Mouse (Mus musculus): Measurements from ENCODE around the gene Prdx5. TPM values are rescaled to one million over a fixed set of nuclear protein-coding genes. Genes with fewer than 3 reads are reported as not detected.

Gene Prdx5
- polyA plus RNA-seq (2012; rRNA removed), result 116 and 171 TPM in 2 replicates

DNA sequence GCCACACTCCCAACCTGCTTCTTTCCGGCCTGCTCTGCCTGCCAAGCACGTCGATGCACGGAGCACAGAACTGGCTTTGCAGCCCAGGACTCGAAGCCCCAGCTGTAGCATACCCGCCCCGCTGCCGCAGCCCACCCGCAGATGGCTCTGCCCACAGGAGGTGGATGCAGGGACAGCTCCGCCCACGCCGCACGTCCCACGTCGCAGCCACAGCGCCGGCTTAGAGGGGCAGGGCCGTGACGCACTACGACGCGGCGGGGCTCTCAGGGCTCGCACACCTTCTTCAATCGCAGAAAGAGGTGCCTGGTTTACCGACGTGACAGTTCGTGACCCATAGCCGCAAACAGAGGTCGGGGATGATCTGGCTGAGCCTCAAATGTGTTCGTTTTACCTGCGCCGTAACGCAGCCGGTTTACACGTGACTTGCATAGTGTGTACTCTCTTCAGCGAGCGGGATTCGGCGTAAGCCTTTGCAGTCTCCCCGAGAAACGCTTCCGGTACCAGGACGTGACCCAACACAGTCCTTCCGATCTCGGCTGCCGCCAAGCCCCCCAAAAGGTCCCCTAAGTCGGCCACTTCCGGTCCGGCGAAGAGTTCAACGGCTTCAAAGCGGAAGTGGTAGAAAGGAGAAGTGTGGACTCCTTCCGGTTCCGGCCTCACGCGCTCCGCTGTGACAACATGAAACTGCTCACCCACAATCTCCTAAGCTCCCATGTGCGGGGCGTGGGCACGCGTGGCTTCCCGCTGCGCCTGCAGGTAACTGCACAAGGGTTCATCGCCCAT lies at the start of gene Prdx5, which contains the start of gene Trmt112:
Gene Prdx5 (minus strand): TSS at position 600 of the 783 bp plus-strand sequence.
Gene Trmt112 (plus strand): TSS at position 192 of the 783 bp plus-strand sequence.

DNA sequence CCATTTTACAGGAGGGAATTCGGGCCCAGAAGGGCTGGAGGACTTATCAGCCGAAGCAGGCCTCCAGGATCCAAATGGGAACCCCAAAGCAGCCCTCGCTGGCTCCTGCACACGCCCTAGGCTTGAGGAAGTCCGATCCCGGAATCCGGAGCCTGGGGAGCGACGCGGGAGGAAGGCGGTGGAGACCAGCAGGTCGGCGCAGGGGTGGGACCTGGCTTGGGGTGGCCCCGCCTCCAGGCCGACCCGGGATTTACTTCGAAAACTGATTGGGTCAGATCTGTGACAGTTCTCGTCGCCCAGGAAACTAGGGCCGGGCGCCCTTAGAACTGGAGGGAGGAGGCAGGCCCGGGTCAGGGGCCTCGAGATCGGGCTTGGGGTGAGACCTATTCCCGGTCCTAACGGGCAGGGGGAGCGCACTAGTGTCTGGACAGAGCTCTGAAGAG lies 32.4 kb upstream of the Prdx5 start, which contains the start of gene Gpr137:
Gene Gpr137 (minus strand): TSS at position 232 of the 443 bp plus-strand sequence.

DNA sequence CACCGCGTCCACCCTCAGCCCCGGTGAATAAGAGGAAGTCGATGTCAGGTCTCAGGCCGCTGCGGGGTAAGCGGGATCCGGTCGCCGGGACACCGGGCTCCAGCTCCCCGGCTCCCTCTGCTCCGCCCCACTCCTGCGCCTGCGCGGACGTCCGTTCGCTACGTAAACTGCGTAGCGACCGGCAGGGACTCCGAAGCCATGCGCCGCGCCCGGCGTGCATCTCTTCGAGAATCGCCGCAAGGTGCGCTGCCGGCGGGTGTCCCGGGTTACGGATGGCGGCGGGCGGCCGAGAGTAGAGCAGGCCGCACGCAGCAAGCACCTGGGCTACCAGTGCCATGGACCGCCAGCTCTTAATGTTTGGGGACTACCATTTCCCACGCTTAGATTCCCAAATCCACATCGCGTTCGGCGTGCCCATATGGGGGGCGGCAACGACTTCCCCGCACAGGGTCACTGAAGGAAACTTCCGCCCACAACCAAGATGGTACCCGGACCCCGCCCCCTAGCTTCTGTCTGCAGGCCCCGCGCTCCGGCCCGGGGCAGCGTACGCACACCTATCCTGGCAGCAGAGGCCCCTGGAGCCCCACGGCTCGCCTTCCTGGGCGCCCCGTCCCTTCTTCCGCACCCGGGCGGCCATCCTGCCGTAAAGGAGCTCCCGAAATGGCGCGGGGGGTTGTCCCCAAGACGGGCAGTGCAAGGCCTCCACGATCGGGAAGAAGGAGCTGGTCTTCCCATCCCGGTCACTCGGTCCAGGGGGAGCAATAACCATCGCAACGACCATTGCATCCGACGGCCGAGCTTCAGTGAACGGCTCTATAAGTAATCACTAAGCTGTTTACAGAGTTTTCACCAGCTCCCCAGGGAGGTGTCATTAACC lies 31.7 kb upstream of the Prdx5 start, which contains the start of gene Bad:
Gene Bad (plus strand): TSS at position 490 of the 877 bp plus-strand sequence.

DNA sequence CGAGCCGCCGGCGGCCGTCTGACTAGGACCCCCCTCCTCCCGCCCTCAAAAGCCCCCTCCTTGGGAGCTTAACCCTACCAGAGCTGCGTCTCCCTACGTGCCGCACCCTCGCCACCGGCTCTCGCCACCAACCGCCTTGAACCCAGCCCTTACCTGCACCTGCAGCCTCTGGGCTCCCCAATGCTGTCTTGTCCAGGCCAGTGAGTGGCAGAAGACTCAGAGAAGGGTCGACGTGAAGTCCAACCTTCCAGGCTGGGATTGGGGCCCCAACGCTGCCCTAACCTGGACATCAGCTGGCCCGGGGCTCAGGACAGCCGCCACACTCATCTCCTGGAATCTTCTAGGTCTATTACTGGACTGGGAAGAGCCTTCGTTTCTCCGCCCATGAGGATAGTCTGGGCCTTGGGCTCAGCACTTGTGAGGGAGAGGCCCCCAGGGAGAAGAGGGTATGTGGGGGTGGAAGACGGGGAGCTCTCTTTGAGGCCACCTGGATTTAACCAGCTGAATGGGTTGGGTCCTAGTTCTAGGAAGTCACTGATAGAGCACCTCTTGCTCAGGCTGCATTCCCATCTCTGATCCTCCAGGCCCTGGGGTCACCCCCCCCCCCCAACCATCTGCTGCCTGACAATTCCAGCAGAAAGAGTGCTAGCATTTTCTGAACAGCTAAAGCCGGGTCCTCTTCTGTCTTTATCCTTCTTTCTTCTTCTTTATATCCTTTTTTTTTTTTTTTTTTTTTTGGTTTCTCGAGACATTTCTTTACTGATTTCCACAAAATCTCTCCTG lies 24.5 kb upstream of the Prdx5 start, which contains the start of gene Kcnk4:
Gene Kcnk4 (minus strand): TSS at position 321 of the 783 bp plus-strand sequence.

DNA sequence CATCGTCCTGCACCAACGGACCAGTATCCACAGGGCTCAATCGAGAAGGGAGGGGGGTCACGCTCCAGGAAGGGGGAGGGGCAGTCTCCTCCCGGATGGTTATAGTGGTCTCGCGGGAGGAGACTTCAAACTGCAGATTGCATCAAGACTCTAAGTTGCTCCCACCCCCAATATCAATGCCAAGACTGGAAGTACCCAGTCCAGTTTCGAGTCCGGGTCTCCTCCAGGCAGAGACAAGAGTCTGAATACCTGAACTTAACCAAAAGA lies 15.3 kb upstream of the Prdx5 start, which contains the start of gene Catsperz:
Gene Catsperz (minus strand): TSS at position 74 of the 267 bp plus-strand sequence.

DNA sequence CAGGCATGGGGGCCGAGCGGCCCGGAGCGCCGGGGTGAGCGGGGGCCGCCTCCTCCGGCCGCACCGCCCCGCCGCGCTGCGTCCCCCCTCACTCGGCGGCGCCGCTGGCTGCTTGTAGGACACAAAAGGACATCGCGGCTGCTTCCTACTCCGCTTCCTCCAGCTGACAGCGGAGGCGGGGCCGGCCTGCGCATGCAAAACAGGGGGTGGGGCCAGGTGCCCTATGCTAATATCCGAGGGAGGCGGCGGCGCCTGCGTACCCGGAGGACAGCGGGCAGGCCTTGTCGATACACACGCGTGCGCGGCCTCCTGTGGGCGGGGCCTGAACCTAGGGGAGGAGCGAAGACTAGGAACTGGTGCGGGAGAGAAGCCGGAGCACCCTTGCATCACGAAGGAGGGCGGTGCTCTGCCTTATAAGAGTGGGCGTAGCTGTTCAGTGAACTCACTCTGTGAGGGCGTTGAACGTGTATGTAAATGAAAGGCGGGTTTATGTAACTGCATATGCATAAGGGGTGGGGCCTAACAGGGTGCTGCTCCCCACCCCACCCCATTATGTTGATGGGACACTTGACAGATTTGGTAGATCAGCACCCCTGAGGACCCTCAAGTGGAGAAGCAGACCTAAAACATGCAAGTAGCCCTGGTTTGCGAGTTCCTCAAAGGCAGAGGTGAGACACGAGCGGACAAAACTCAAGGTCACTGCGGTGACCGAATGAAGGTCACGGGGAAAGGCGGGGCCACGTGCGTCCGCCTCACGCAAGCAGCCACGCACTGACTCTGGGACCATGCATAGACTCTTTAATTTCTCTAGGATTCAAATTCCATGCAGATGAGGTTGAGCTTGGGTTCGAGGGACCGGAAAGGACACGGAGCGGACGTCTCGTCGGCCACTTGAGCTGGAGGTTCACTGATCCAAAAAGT lies 12.0 kb upstream of the Prdx5 start, which contains the start of gene Esrra:
Gene Esrra (minus strand): TSS at position 167 of the 921 bp plus-strand sequence.

DNA sequence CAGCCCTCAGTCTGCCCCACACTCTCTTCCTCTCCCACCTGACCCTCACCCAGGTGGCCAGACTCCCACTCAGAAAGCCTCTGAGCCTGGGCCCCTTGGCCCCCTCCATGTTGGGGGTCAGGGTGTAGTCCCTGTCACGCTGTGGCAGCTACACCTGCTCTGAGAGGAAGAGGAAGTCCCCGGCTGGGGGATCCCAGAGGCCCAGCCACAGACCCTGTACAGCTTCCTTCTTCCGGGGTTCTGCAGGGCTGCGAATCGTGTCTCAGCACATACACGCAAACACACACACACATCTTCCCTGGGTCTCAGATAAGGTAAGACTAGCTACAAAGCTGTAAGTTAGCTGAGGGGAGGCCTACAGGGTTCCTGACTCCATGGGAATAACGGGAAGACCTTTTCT lies 51.9 kb downstream of the Prdx5 start, which contains the start of gene Ccdc88b:
Gene Ccdc88b (minus strand): TSS at position 181 of the 400 bp plus-strand sequence.

Other genes with a start within 250 kb of the Prdx5 start
- gene Rps6ka4, start 69.5 kb downstream of the Prdx5 start, polyA plus RNA-seq (2012; rRNA removed), result 5.1 and 6.1 TPM in 2 replicates
- gene Ccdc88b, start 51.9 kb downstream of the Prdx5 start, polyA plus RNA-seq (2012; rRNA removed), result 1.4 and 2.5 TPM in 2 replicates
- 157 and 273 TPM in 2 replicates for gene Trmt112, start 408 bp downstream of the Prdx5 start, polyA plus RNA-seq (2012; rRNA removed)
- 21.7 and 33.6 TPM in 2 replicates for gene Esrra, start 11.7 kb upstream of the Prdx5 start, polyA plus RNA-seq (2012; rRNA removed)
- gene Catsperz, start 15.3 kb upstream of the Prdx5 start, polyA plus RNA-seq (2012; rRNA removed), result 0.60 and 0.99 TPM in 2 replicates
- gene Kcnk4, start 24.4 kb upstream of the Prdx5 start, polyA plus RNA-seq (2012; rRNA removed), result 0.16 and 0.19 TPM in 2 replicates
- gene Bad, start 31.8 kb upstream of the Prdx5 start, polyA plus RNA-seq (2012; rRNA removed), result 49.7 and 58.7 TPM in 2 replicates
- 37.7 and 38.9 TPM in 2 replicates for gene Gpr137, start 32.4 kb upstream of the Prdx5 start, polyA plus RNA-seq (2012; rRNA removed)
- 284 and 292 TPM in 2 replicates for gene Ppp1r14b, start 64.9 kb upstream of the Prdx5 start, polyA plus RNA-seq (2012; rRNA removed)
- gene Plcb3, start 66.4 kb upstream of the Prdx5 start, polyA plus RNA-seq (2012; rRNA removed), result 39.2 and 39.3 TPM in 2 replicates
- gene Fkbp2, start 70.4 kb upstream of the Prdx5 start, polyA plus RNA-seq (2012; rRNA removed), result 61.7 and 112 TPM in 2 replicates
- gene Vegfb, start 77.5 kb upstream of the Prdx5 start, polyA plus RNA-seq (2012; rRNA removed), result 25.6 and 33.8 TPM in 2 replicates
- 19.6 and 23.0 TPM in 2 replicates for gene Dnajc4, start 82.5 kb upstream of the Prdx5 start, polyA plus RNA-seq (2012; rRNA removed)
- 11.8 and 15.2 TPM in 2 replicates for gene Nudt22, start 86.0 kb upstream of the Prdx5 start, polyA plus RNA-seq (2012; rRNA removed)
- 10.6 and 12.2 TPM in 2 replicates for gene Trpt1, start 86.0 kb upstream of the Prdx5 start, polyA plus RNA-seq (2012; rRNA removed)
- 10.6 and 12.3 TPM in 2 replicates for gene Fermt3, start 109.4 kb upstream of the Prdx5 start, polyA plus RNA-seq (2012; rRNA removed)
- 233 and 251 TPM in 2 replicates for gene Stip1, start 129.9 kb upstream of the Prdx5 start, polyA plus RNA-seq (2012; rRNA removed)
- 3.5 and 5.3 TPM in 2 replicates for gene Macrod1, start 146.7 kb upstream of the Prdx5 start, polyA plus RNA-seq (2012; rRNA removed)
- gene Flrt1, start 195.6 kb upstream of the Prdx5 start, polyA plus RNA-seq (2012; rRNA removed), result 1.8 and 2.1 TPM in 2 replicates

Data from central nervous system, embryonic 11.5 days (tissue).